Mouse (Mus musculus): Measurements from ENCODE around the gene Dpysl4.
A peak's percentile ranks its signal among the peaks of the same experiment; 100 is the strongest.

The Dpysl4 gene

DNA sequence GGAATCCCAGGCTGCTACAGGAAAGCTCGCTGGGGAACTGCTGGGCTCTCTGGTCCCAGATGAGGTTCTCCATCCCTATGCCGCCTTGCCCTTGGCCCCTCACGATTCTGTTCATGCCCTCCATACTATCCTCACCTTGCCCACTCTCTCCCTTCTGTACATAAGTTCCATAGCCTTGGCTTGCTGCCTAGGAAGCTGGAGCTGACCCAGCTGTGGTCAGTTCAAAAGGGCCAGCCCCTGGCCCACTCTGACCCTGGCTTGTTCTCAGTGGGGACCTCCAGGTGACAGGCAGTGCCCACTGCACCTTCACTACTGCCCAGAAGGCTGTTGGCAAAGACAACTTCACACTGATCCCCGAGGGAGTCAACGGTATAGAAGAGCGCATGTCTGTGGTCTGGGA, 10.6 kb downstream of the Dpysl4 start:
- DNase-seq (ENCODE audit: low read depth, low spot score): no peak

DNA sequence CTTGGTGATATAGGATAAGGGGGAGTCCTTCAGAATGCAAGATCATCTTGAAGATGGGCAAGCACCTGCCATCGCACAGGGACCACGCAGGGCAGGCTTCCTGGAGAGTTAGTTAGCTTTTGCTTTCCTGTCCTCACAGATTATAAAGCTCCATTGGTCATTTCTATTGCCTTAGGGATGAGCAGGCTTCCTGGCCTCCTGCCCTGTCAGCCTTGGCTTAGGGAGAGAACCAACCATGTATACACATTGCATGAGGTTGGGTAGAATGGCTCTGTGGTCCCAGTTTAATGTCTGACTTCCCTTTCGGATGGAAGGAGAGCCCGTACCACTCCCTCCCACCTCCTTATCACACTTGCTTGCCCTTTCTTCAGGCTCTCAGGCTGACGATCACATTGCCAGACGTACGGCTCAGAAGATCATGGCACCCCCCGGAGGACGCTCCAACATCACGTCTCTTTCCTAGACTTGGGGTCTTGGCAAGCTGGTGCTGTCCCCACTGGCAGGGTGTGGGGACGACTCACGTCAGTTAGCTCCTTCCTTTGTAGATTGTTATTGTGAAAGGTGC, 14.8 kb downstream of the Dpysl4 start:
- no peak for DNase-seq (ENCODE audit: low read depth, low spot score)

DNA sequence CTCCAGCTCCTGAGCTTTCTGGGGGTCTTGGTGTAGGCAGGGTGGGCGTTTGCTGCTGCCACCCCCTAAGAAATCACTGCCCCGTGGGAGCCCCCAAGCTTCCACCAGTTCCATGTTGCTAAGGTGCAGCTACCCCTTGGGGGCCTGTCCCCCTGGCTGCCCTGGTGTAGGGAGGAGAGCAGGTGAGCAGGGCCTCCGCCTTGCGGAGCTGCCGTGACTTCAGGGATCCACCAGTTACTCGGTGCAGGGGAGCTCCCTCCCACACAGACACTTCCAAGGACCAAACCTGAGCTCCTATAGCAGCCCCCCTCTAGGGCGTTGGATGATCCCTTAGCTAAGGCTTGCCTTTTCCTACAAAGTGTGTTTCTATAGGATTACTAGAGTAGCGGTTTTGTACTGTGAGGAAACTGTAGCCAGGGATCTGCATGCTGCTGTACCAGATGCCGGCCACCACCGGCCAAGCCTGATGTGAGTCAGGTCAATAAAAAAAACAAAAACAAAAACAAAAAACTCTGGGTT, 15.5 kb downstream of the Dpysl4 start:
- DNase-seq (ENCODE audit: low read depth, low spot score): no peak

DNA sequence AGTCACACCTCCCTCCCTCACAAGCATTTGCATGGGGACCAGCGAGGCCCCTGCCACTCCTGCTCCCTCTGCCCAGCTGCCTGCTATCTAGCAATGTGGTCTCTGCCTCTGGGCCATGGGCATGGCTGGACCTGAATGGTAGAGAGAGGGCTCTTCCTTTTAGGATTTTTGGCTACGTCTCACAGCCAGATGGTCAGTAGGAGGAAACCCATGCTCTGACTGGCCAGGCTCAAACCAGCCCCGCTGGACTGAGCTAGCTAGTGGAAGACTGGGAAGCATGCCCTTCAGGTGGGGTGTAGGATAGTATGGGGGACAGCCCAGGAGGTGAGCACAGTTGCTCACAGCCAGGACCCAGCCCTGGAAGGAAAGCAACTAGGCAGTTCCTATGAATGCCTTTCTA, 16.0 kb downstream of the Dpysl4 start:
- no peak for DNase-seq (ENCODE audit: low read depth, low spot score)

- no peak for DNase-seq (ENCODE audit: low read depth, low spot score)
These were observed 18.2 kb downstream of the Dpysl4 start for GRCm38 (mm10) chr7:139103960-139104381.

- no peak for DNase-seq (ENCODE audit: low read depth, low spot score)
These were observed 19.3 kb downstream of the Dpysl4 start for GRCm38 (mm10) chr7:139105076-139105475.

DNA sequence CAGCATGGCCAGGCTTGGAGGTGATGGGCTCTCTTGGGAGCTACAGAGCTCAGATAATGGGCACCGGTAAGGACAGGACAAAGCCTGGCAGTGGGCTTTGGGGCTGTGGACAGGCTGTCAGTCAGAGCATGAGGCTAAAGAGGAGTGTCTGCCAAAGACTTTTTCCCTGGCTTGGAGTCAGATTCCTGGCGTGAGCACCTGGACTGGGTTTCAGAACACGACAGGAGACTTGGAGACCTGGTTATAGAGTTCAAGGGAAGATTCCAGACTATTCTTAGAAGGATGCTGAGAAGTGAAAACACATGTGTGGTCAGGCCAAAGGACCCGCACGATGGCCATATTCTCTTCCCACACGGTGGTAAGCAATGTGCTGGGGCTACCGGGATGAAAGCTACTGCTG, 19.9 kb downstream of the Dpysl4 start:
- no peak for DNase-seq (ENCODE audit: low read depth, low spot score)

GRCm38 (mm10) chr7:139107908-139108650, 22.3 kb downstream of the Dpysl4 start:
- DNase-seq (ENCODE audit: low read depth, low spot score): no peak

- DNase-seq (ENCODE audit: low read depth, low spot score): peak; percentile 30
These were observed 33.5 kb downstream of the Dpysl4 start for GRCm38 (mm10) chr7:139119152-139119774.

DNA sequence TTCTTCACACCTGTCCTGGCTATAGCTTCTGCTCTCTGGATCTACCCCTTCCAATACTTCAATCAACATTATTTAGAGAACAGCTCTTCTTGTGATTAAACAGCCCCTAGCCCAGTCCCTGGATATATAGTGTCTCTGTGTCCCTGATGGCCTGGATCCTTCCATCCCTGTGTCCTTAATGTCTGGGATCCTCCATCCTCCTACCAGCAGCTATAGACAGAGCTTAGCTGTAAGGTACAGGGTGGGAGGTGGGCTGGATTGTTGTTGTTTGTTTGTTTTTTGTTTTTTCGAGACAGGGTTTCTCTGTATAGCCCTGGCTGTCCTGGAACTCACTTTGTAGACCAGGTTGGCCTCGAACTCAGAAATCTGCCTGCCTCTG, 34.0 kb downstream of the Dpysl4 start:
- DNase-seq (ENCODE audit: low read depth, low spot score): no peak

- DNase-seq (ENCODE audit: low read depth, low spot score): no peak
These were observed 40.1 kb downstream of the Dpysl4 start for GRCm38 (mm10) chr7:139125881-139126280.

DNA sequence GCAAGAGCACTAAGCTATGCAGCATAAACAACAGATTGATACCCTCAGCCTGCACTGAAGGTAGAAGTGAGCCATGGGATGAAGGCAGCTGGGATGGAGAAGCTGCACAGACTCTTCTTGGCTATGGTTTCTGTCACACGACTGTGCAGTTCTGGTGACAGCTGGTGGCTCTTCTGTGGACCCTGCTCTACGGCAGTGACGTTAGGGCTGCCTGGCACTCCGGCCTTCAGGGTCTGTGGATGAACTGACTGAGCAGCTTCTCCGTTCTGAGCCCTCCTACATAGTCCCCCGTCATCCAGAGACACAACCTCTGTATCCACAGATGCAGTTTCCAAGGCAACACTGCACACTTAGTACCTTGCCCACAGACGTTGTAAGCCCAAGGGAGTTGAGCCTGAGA, 40.7 kb downstream of the Dpysl4 start:
- DNase-seq (ENCODE audit: low read depth, low spot score): no peak

- no peak for DNase-seq (ENCODE audit: low read depth, low spot score)
These were observed 43.2 kb downstream of the Dpysl4 start for GRCm38 (mm10) chr7:139128994-139129393.

DNA sequence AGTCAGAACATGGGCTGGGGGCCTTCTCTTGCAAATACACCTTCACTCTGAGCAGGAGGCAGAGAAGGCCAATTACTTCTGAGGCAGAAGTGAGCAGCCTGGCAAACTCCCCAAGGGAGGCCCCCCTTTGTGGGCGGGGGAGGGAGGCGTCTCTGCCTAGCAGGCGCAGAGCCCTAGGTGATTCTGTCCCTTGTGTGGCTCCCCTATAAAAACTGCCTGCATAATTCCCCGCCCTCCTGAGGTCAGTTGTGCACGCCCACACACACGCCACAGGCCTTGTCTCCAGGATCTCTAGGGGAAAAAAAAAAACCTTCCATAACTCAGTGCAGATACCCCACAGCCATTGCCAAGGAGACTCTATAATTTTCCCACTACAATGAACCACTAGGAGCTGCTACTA, 44.6 kb downstream of the Dpysl4 start:
- no peak for DNase-seq (ENCODE audit: low read depth, low spot score)

GRCm38 (mm10) chr7:139131538-139131937, 45.7 kb downstream of the Dpysl4 start:
- DNase-seq (ENCODE audit: low read depth, low spot score): no peak

DNA sequence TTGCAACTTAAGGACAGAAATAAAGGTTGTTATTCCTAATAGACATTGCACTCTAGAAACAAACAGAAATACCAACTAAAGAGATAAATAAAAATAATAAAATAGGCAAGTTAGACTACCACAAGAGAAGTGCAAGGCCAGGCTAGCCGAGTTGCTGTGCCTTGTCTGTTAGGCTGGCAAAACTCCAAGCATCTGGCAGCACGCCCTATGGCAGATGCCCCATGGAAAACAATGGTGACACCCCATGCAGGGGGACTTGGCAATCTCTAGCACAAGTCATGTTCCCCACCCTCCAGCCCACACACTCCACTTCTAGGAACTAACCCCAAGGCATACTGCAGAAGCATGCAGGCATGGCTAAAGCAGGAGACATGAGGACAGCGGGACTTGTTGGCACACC, 47.6 kb downstream of the Dpysl4 start:
- no peak for DNase-seq (ENCODE audit: low read depth, low spot score)

- no peak for DNase-seq (ENCODE audit: low read depth, low spot score)
These were observed 49.4 kb downstream of the Dpysl4 start for GRCm38 (mm10) chr7:139135236-139135635.

GRCm38 (mm10) chr7:139136906-139137491, 51.2 kb downstream of the Dpysl4 start:
- DNase-seq (ENCODE audit: low read depth, low spot score): no peak

GRCm38 (mm10) chr7:139139921-139140461, 54.2 kb downstream of the Dpysl4 start:
- DNase-seq (ENCODE audit: low read depth, low spot score): no peak

GRCm38 (mm10) chr7:139143785-139144184, 58.0 kb downstream of the Dpysl4 start:
- no peak for DNase-seq (ENCODE audit: low read depth, low spot score)

- no peak for DNase-seq (ENCODE audit: low read depth, low spot score)
These were observed 60.1 kb downstream of the Dpysl4 start for GRCm38 (mm10) chr7:139145891-139146290.

DNA sequence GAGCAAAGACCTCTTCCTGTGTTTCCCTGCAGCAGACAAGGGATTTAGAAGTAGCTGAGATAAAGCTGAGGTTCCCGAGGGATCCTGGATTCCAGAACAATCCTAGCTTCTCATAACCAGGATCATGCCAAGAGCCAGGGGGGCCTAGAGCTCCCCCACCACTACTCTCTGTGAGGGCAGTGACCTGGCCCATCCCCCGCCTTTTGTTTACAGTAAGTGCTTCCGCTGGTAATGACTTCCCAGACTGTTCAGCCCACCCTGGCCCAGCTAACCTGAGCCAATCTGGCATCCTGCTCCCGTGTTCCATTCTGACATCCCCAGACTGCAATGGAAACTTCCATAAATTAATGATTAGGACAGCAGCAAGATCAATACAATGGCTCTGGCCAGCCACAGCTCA, 61.6 kb downstream of the Dpysl4 start:
- no peak for DNase-seq (ENCODE audit: low read depth, low spot score)
